ENCODE assay signal across 12 mouse cellular contexts in genomic region chr13:113602882-113603342, GRCm38 (mm10). TPM values are rescaled to one million over a fixed set of nuclear protein-coding genes. Genes with fewer than 3 reads are reported as not detected.
DNase-seq lines count a peak whose midpoint lies in the region; ATAC-seq lines count a peak whose summit lies in the region.
"Had no signal": no experiment of that assay in that cellular context is flagged by ENCODE, and none has a peak within 500 bp of the region (broad histone marks: within the 10 kb centered on the region; RNA-seq: fewer than 3 reads in every experiment).

No protein-coding gene starts in this region.

- peaks cover 10% of the 10 kb centered on the region for H3K36me3 ChIP-seq in heart, embryonic 10.5 days
- H3K36me3 ChIP-seq in kidney, embryonic 15.5 days, result peaks cover 10% of the 10 kb centered on the region
- H3K36me3 ChIP-seq in stomach, embryonic 16.5 days (ENCODE audit: control insufficient read depth, insufficient read depth, low read length), result no peaks in the 10 kb centered on the region
- H3K36me3 ChIP-seq: G1E had no signal

- peaks cover 73% of the 10 kb centered on the region for H3K4me1 ChIP-seq in heart, embryonic 10.5 days
- peaks cover 87% of the 10 kb centered on the region for H3K4me1 ChIP-seq in kidney, embryonic 15.5 days
- H3K4me1 ChIP-seq in stomach, embryonic 16.5 days (ENCODE audit: control insufficient read depth, insufficient read depth, low read length), result peaks cover 52% of the 10 kb centered on the region

- 0 out of 2 replicates have a peak overlapping the region, but pooled peaks have one; percentile 28 for H3K4me2 ChIP-seq in kidney, embryonic 15.5 days
- peak overlapping the region; percentile 43 for H3K4me2 ChIP-seq in stomach, embryonic 16.5 days (ENCODE audit: low read depth, low read length)
- H3K4me2 ChIP-seq: embryonic facial prominence, embryonic 13.5 days had no signal

- no peak overlapping the region for H3K9ac ChIP-seq in kidney, embryonic 15.5 days
- H3K9ac ChIP-seq in stomach, embryonic 16.5 days (ENCODE audit: low read length), result peak overlapping the region; percentile 43; the same call in 1 of the 2 replicates
- H3K9ac ChIP-seq: embryonic facial prominence, embryonic 13.5 days had no signal

- no peaks in the 10 kb centered on the region for H3K27me3 ChIP-seq in heart, embryonic 10.5 days (ENCODE audit: insufficient read depth, poor library complexity, severe bottlenecking)
- no peaks in the 10 kb centered on the region for H3K27me3 ChIP-seq in kidney, embryonic 15.5 days
- H3K27me3 ChIP-seq in stomach, embryonic 16.5 days (ENCODE audit: control insufficient read depth, insufficient read depth, low read length), result no peaks in the 10 kb centered on the region
- H3K27me3 ChIP-seq: embryonic facial prominence, embryonic 13.5 days had no signal

- H3K4me3 ChIP-seq in heart, embryonic 10.5 days, result no peak overlapping the region
- no peak overlapping the region for H3K4me3 ChIP-seq in kidney, embryonic 15.5 days (replicated peaks)
- H3K4me3 ChIP-seq in stomach, embryonic 16.5 days (replicated peaks; ENCODE audit: low read length), result peak overlapping the region; percentile 12; the same call in 1 of the 2 replicates
- H3K4me3 ChIP-seq: embryonic facial prominence, embryonic 13.5 days had no signal

- H3K27ac ChIP-seq in heart, embryonic 10.5 days, result peak overlapping the region; percentile 16; the same call in 1 of the 2 replicates
- H3K27ac ChIP-seq in kidney, embryonic 15.5 days, result peak overlapping the region; percentile 50
- H3K27ac ChIP-seq in stomach, embryonic 16.5 days (ENCODE audit: low read length), result peak overlapping the region; percentile 84
- H3K27ac ChIP-seq: embryonic facial prominence, embryonic 13.5 days had no signal

- intact Hi-C loops in heart, postnatal 25 days (cut with DNase I), result no loop called here
- intact Hi-C loops in left cerebral cortex, postnatal 14 days (cut with DNase I), result no loop called here

- 83% methylated on average over 17 of the region's 17 CpGs for WGBS in heart, embryonic 10.5 days
- 75% methylated on average over 17 of the region's 17 CpGs for WGBS in kidney, embryonic 15.5 days
- 61% methylated on average over 17 of the region's 17 CpGs for WGBS in stomach, embryonic 16.5 days

- no peak for DNase-seq in heart, embryonic 10.5 days (ENCODE audit: low spot score)
- DNase-seq in heart, postnatal 25 days (ENCODE audit: low spot score), result no peak
- DNase-seq in thymus, postnatal 4 days, result peak; percentile 7
- DNase-seq in thymus, postnatal 36 days, result no peak
- no peak for DNase-seq in left cerebral cortex, postnatal 14 days (ENCODE audit: low spot score in 2 of 2)
- no peak for DNase-seq in adipocyte (ENCODE audit: low spot score)
- DNase-seq: adrenal gland, postnatal 25 days; thymus, adult 18-20 months had no signal

- ATAC-seq in kidney, embryonic 15.5 days (replicated peaks; ENCODE audit: low FRiP score), result no peak
- ATAC-seq in stomach, embryonic 16.5 days (ENCODE audit: insufficient read depth, low FRiP score), result peak; percentile 88

- no peaks in the 10 kb centered on the region for H3K9me3 ChIP-seq in heart, embryonic 10.5 days
- no peaks in the 10 kb centered on the region for H3K9me3 ChIP-seq in kidney, embryonic 15.5 days (replicated peaks)
- H3K9me3 ChIP-seq in stomach, embryonic 16.5 days (replicated peaks; ENCODE audit: control insufficient read depth, low read length), result no peaks in the 10 kb centered on the region
- H3K9me3 ChIP-seq: embryonic facial prominence, embryonic 13.5 days; G1E had no signal

RNA-seq across cellular contexts. Expression of gene Snx18, which starts 15.5 kb away (rescaled TPM):
- polyA plus RNA-seq in heart, embryonic 10.5 days (2016; fragmentation: Nextera tagmentation; extraction: Ambion mirVana), result 18.0 and 22.4 TPM in 2 replicates
- total RNA-seq in heart, postnatal 25 days (2021), result 10 to 100 TPM; 22.6 to 23.6 TPM
- 31.3 and 32.0 TPM in 2 replicates for polyA plus RNA-seq in kidney, embryonic 15.5 days (2015; fragmentation: Nextera tagmentation; extraction: Ambion mirVana)
- 10.5 and 13.6 TPM in 2 replicates for polyA plus RNA-seq in stomach, embryonic 16.5 days (2015; fragmentation: Nextera tagmentation; extraction: Ambion mirVana)
- total RNA-seq in left cerebral cortex, postnatal 14 days (2021), result 10 to 100 TPM; 22.8 to 24.6 TPM
- polyA plus RNA-seq: G1E had no signal

Comparison
In these comparisons a context has a peak if more than half of its experiments do, and no peak if none do; other contexts are left out.
1. H3K27ac ChIP-seq: peak in every context shown above with its lines; median percentile 84 in stomach, embryonic 16.5 days; 50 in kidney, embryonic 15.5 days; 16 in heart, embryonic 10.5 days.